Mouse (Mus musculus) layer of hippocampus, adult 8-10 months (tissue): ENCODE data around the gene Gipc2. TPM values are rescaled to one million over a fixed set of nuclear protein-coding genes. Genes with fewer than 3 reads are reported as not detected.

Experiments
- DNase-seq, 2 experiments: peaks; one replicate each; pipeline ENCODE4 v3.0.0; 2022; ENCODE audit warnings: low spot score in 2 of 2
- total RNA-seq, 4 experiments: library from RNA; stranded (reverse); gene quantifications; 2 replicates each; pipeline ENCODE4 v1.2.4; 2022

Gipc2 gene
- total RNA-seq, 4 experiments from 2014 or later = 0.68 to 1.9 (median 1.5) TPM

- no peak for DNase-seq
These were observed 24.8 kb upstream of the Gipc2 start for GRCm38 (mm10) chr3:152190679-152191477.

GRCm38 (mm10) chr3:152189306-152189705 lies 23.3 kb upstream of the Gipc2 start:
- DNase-seq = no peak

GRCm38 (mm10) chr3:152186106-152186505 lies 20.1 kb upstream of the Gipc2 start:
- no peak for DNase-seq

- DNase-seq = no peak
These were observed 17.5 kb upstream of the Gipc2 start for GRCm38 (mm10) chr3:152183522-152183921.

DNA sequence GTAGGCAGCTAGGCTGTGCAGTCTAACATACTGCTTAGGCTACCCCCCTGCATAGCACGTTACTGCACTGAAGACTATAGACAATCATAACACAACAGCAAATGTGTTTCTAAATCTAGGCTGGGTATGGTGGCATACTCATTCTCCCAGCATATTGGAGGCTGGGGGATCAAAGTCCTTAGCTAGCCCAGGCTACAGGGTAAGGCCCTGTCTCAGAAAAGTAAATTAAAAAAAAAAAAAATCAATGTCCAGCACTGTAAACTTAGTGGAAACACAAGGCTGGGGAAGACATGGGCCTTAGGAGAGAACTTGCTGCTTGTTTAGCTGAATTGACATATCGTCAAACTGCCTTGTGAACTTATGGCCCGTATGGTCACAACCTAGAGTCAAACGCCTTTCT lies 14.6 kb upstream of the Gipc2 start:
- no peak for DNase-seq

DNA sequence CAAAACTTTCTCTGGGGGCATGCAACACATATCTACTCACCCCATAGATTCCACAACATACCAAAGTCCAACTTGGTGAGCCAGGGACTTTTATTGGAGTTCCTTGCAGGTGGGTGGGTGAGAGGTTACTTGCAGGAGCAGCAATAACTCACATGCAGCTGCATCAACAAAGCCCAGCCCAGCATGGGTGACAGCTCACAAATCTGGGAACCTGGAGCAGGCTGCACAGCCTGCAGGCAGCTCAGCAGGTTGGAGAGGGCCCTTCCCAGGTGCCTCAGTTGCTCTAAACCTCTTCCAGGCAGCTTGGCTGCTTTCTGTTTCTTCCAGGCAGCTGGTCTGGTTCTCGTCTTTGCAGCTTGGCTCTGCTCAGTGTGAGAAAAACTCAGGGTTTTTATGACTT lies 13.3 kb upstream of the Gipc2 start:
- no peak for DNase-seq

- no peak for DNase-seq
These were observed 12.8 kb upstream of the Gipc2 start for GRCm38 (mm10) chr3:152178816-152179215.

- no peak for DNase-seq
These were observed 6.4 kb upstream of the Gipc2 start for GRCm38 (mm10) chr3:152172322-152172935.

DNA sequence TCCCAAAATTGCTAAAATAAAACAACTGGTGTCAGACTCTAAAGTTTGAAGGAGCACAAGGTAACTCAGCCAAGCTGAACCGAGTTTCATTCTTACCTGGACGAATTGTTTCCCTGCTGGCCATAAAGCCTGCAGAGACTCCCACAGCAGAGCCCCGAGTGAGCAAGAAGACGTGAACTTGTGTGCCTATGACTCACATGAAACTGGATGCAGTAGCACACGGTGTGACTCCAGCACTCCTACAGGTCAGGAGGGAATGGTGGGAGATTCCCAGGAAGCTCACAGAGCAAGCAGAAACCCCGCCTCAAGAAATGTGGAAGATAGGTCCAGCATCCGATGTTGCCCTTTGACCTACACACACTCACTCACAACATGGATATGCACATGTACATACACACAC lies 5.8 kb upstream of the Gipc2 start:
- no peak for DNase-seq

DNA sequence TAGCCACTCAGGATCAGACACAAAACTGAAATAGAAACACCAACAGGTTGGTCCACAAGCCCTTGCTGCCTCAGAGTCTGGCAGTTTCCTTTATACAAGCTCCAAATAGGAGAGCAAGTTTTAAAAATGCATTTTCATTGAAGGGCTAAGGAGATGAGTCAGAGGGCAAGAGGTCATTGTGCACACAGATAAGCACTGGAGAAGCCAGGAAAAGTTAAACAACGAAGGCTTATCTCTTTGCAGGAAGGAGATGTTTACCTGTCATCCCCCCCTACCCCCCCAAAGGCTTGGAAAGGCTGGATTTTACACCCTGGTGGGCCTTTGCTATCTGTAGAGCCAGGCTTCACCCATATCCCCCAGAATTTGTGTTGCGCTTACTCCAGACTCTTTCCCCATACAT lies 5.2 kb upstream of the Gipc2 start:
- DNase-seq = no peak

GRCm38 (mm10) chr3:152170407-152170806 lies 4.4 kb upstream of the Gipc2 start:
- DNase-seq = no peak

GRCm38 (mm10) chr3:152168007-152168406 lies 2.0 kb upstream of the Gipc2 start:
- DNase-seq = no peak

GRCm38 (mm10) chr3:152166699-152167451 lies 845 bp upstream of the Gipc2 start:
- no peak for DNase-seq

GRCm38 (mm10) chr3:152165351-152166098 lies 505 bp downstream of the Gipc2 start:
- DNase-seq = peak in 1 of 2 experiments; percentile 18

DNA sequence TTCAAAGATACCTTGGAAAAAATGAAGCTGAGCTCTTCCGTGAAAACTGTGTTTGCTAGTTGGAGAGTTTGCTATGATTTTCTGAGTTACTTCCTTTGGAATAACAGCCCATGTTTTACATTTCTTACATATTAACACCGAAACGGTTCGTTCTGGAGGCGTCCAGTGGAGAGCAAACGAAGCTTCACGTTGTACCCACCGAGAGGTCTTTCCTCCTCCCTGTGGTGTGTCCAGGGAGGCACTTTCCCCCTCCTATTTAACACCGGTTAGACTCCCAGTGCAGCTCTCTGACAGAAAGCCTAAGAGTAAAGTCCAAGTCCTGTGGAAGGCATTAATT lies 1.0 kb downstream of the Gipc2 start:
- no peak for DNase-seq

DNA sequence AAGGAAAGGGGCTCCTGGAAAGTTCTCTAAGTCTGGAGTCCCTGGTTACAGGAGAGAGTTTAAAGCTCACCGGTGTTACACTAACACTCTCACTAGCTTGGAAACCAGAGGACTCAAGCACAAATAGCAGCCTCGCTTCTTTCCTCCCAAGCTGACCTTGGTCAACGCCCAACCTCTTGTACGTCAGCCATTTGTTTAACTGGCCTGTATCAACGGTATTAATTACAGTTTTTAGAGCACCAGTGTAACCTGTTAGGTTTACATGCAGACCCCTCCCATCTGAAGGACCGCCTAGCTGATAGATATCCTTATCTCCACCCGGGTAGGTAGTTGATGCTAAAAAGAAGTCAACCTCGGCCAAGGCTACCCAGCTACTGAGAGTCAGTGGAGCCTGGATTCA lies 2.7 kb downstream of the Gipc2 start:
- no peak for DNase-seq

GRCm38 (mm10) chr3:152160607-152161006 lies 5.4 kb downstream of the Gipc2 start:
- DNase-seq = no peak

GRCm38 (mm10) chr3:152159321-152159720 lies 6.7 kb downstream of the Gipc2 start:
- DNase-seq = no peak

DNA sequence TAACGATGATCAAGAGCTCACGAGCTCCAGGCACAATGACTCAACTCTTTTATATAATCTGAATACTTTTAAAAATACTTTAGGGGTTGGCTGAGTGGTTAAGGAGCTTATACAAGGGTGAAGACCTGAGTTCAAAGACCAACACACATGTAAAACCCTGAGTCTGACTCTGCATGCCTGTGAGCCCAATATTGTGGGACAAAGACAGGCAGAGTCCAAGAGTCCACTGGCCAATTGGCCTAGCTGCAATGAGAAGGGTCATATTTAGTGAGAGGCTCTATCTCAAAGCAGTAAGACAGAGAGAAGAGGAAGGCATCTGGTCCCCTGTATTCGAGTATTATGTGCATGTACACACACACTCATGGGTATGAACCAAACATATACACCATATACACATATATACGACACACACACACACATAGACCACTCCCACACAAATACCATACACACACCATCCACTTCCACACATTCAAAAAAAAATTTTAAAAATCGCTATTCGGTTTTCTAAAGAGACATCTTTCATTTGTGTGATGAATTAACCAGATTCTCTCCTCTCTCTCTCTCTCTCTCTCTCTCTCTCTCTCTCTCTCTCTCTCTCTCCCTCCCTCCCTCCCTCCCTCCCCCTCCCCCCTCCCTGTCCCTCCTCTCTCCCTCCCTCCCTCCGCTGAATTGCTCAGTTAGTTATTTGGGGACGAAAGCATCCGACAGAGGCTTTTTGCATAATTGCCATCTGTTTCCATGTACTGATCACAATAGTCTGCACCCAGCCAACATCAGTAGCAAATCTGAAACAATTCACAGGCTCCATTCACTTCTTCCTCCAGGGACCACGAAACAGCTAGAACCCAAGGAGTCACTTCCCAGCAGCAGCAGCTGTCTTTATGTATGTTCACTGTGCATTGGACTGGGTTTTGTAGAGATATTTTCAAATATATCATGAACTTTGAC lies 7.4 kb downstream of the Gipc2 start:
- peak; percentile 20 to 30 for DNase-seq

- DNase-seq = no peak
These were observed 9.1 kb downstream of the Gipc2 start for GRCm38 (mm10) chr3:152156816-152157496.
